Mouse (Mus musculus) kidney, adult 2 months (tissue): ENCODE measurements around the gene Ring1. TPM values are rescaled to one million over a fixed set of nuclear protein-coding genes. Genes with fewer than 3 reads are reported as not detected.
"Not testable (repeated sequence)": the region's sequence is repeated elsewhere in the genome, so short reads cannot be mapped to it uniquely, and the experiment has no call there.

Experiments
- DNase-seq: peaks from one replicate; pipeline ENCODE4 v3.0.0; 2021
- H3K27ac ChIP-seq: fragments of 200-500 bp; 2 replicates; pipeline ENCODE4 v1.5.1; 2012; ENCODE audit warnings: low read depth, low read length, control low read depth, inconsistent platforms; ENCODE audit not compliant: insufficient read depth
- H3K27me3 ChIP-seq: fragments of 200-500 bp; replicated peaks from 2 replicates; pipeline ENCODE4 v1.6.1; 2012; ENCODE audit warnings: mild to moderate bottlenecking, moderate library complexity, low read length, inconsistent platforms; ENCODE audit not compliant: control insufficient read depth, insufficient read depth
- H3K36me3 ChIP-seq: fragments of 200-500 bp; 2 replicates; pipeline ENCODE4 v1.6.1; 2012; ENCODE audit warnings: mild to moderate bottlenecking, moderate library complexity, low read length, inconsistent platforms; ENCODE audit not compliant: control insufficient read depth, insufficient read depth
- H3K4me1 ChIP-seq: fragments of 200-500 bp; 2 replicates; pipeline ENCODE4 v1.6.1; 2011; ENCODE audit warnings: low read length; ENCODE audit not compliant: control insufficient read depth, insufficient read depth
- H3K4me3 ChIP-seq: fragments of 200-500 bp; 2 replicates; pipeline ENCODE4 v1.5.1; 2011; ENCODE audit warnings: mild to moderate bottlenecking, low read depth, low read length, control low read depth; ENCODE audit not compliant: insufficient read depth
- CTCF ChIP-seq: fragments of 200-500 bp; conservative IDR thresholded peaks from 2 replicates; pipeline ENCODE4 v1.5.1; 2011; ENCODE audit warnings: low read depth, mild to moderate bottlenecking, control low read depth, low read length, moderate library complexity, mixed read lengths; ENCODE audit not compliant: insufficient read depth, insufficient read length
- POLR2A ChIP-seq: fragments of 200-500 bp; IDR thresholded peaks from one replicate; pipeline ENCODE4 v1.6.1; 2011; ENCODE audit warnings: low read depth, low read length, control low read depth
- WGBS: fragments of 180-500 bp; shearing (Covaris S2); methylation state at CpG from one replicate; pipeline ENCODE4 v1.1.7; 2018; 5-methylcytosine and 5-hydroxymethylcytosine counted together
- polyA plus RNA-seq: library from polyadenylated mRNA; depleted of rRNA; stranded (reverse); fragments of >200 nt; gene quantifications from 2 replicates; pipeline ENCODE4 v1.2.3, GENCODE M21; 2012

The Ring1 gene
- polyA plus RNA-seq, 1 experiment = 30.4 TPM

DNA sequence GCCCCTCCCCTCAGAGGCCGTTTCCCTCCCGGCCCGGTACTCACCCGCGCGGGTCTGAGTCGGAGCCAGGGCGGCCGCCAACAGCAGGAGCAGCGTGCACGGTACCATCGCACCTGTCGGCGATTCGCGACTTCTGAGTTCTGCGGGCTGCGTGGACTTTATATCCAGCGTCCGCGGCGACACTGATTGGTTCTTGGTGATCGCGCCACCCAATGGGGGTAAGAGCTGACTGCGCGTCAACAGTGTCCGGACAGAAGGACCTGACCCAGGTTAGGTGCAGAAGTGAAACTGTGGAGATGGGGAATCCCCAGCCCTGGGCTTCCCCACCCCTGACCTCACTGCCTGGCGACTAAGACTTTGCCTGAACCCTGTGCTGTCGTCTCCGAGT lies 24.3 kb downstream of the Ring1 start, which contains the start of gene H2-K1:
Gene H2-K1, minus strand, starts transcription at position 198 of the 388 bp plus-strand sequence.
- DNase-seq = peak; percentile 97
- Histone ChIP-seq H3K4me3 (peak within 1 kb of the TSS; percentile 72), H3K36me3 (no peaks in the 10 kb centered on the region), H3K27ac (peak within 1 kb of the TSS; percentile 39), H3K4me1 (no peaks in the 10 kb centered on the region), H3K27me3 (no peaks in the 10 kb centered on the region)
- WGBS = under 1% methylated on average over 30 of the region's 30 CpGs
- peak; percentile 98 for TF ChIP-seq POLR2A
- no peak for TF ChIP-seq CTCF

DNA sequence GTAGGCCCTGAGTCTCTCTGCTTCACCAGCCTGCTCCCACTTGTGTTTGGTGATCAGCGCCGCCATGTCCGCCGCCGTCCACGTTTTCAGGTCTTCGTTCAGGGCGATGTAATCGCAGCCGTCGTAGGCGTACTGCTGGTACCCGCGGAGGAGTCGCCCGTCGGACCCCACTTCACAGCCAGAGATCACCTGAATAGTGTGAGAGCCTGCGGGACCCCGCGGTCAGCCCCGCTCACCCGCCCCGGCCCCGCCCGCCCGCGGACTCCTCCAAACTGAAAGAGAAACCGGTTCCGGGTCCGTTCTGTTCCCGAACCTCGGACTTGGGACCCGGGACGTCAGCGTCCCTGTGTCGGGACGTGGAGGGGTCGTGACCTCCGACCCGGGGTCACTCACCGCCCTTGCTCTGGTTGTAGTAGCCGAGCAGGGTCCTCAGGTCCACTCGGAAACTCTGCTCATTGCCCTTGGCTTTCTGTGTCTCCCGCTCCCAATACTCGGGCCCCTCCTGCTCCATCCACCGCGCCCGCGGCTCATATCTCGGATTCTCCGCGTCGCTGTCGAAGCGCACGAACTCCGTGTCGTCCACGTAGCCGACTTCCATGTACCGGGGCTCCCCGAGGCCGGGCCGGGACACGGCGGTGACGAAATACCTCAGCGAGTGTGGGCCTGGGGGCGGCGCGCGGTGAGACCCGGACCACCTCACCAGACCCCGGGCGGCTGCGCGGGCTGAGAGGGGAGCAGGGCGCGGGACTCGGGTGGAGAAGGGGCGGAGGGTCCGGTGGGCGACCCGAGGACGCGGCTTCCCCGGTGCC lies 24.9 kb downstream of the Ring1 start:
- TF ChIP-seq CTCF = no peak
- TF ChIP-seq POLR2A = no peak
- Histone ChIP-seq H3K27ac (peak overlapping the region; percentile 6), H3K4me3 (peak overlapping the region; percentile 72), H3K27me3 (no peaks in the 10 kb centered on the region), H3K36me3 (no peaks in the 10 kb centered on the region), H3K4me1 (no peaks in the 10 kb centered on the region)
- DNase-seq = peak; percentile 59
- WGBS = 2% methylated on average over 87 of the region's 87 CpGs

DNA sequence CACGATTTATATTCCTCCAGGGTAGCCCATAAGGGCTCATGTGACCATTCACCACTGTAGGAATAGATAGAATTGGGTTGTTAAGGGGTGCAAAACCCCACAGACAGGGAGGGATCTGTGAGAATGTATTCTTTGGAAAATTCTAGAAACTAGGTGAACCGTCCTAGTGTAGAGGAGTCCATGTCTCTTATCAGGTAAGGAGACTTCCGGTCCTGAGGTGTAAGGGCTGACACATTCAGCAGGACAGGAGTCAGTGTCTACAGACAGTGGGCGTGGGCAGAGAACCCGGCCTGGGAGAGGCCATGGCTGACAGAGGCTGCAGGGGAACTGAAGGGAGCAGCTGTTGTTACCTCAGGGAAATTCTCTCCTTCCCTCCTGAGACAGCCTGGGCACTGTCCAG lies 25.8 kb downstream of the Ring1 start:
- WGBS = 66% methylated on average over 5 of the region's 5 CpGs
- H3K27ac ChIP-seq = not testable (repeated sequence)

DNA sequence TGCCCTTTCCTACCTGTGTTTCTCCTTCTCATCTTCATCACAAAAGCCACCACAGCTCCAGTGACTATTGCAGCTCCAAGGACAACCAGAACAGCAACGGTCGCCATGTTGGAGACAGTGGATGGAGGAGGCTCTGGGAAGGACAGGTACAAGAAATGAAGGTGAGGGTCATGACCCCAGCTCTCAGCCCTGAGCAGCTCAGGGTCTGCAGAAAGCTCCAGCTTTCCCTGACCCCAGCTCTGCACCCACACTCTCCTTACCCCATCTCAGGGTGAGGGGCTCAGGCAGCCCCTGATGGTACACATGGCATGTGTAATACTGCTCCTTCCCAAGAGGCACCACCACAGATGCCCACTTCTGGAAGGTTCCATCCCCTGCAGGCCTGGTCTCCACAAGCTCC lies 27.5 kb downstream of the Ring1 start:
- not testable (repeated sequence) for DNase-seq, H3K36me3 ChIP-seq, H3K4me3 ChIP-seq, H3K27me3 ChIP-seq, H3K27ac ChIP-seq, H3K4me1 ChIP-seq
- 94% methylated on average over 2 of the region's 2 CpGs for WGBS

More for the DNA sequence above, 25.8 kb downstream of the Ring1 start:
- not testable (repeated sequence) for H3K27me3 ChIP-seq, DNase-seq, H3K36me3 ChIP-seq, H3K4me1 ChIP-seq
- peak overlapping the region; percentile 5; the same call in 1 of the 2 replicates for H3K4me3 ChIP-seq

DNA sequence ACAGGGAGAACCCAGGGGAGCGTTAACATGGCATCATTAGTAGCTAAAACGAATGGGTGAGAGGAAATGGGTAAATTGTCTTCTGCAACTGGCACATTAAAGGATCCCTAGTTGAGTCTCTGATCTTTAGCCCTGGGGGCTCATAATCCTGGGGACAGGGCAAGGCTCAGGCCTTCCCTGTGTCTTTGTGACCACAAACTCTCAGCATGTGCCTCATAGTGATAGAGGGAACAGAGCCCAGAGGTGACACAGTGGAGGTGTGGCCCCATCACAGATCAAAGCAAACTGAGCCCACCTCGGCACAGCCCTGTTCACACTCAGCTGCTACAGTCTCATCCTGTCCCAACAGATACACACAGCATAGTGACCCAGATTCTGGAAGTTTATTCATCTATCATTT lies 28.8 kb downstream of the Ring1 start:
- DNase-seq = no peak
- 60% methylated on average over 3 of the region's 3 CpGs for WGBS
- TF ChIP-seq POLR2A = no peak
- TF ChIP-seq CTCF = no peak
- Histone ChIP-seq H3K27me3 (no peaks in the 10 kb centered on the region), H3K4me1 (no peaks in the 10 kb centered on the region), H3K36me3 (no peaks in the 10 kb centered on the region), H3K27ac (no peak overlapping the region), H3K4me3 (no peak overlapping the region)

DNA sequence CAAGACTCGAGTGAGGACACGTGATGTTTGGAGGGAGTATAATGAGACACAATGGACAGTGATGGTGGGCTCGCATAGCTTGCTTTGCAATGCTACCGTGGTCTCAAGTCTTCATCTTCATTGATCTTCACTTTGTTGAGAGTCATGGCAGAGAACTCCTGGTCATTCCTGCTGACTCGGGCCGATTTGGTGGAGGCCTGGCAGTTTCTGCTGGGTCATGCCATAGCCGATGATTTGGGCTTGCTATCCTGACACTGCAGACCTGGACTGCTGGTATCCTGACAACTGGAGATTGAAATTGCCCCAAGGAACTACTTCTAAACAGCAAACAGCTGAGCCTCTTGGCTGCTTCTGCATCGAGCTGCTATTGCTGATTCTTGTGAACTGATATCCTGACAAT lies 29.5 kb downstream of the Ring1 start:
- no peaks in the 10 kb centered on the region for H3K27me3 ChIP-seq
- TF ChIP-seq CTCF = no peak
- no peak for TF ChIP-seq POLR2A
- no peak for DNase-seq
- H3K4me1 ChIP-seq = no peaks in the 10 kb centered on the region
- no peaks in the 10 kb centered on the region for H3K36me3 ChIP-seq
- WGBS = 95% methylated on average over 8 of the region's 8 CpGs
- no peak overlapping the region for H3K27ac ChIP-seq
- H3K4me3 ChIP-seq = no peak overlapping the region

DNA sequence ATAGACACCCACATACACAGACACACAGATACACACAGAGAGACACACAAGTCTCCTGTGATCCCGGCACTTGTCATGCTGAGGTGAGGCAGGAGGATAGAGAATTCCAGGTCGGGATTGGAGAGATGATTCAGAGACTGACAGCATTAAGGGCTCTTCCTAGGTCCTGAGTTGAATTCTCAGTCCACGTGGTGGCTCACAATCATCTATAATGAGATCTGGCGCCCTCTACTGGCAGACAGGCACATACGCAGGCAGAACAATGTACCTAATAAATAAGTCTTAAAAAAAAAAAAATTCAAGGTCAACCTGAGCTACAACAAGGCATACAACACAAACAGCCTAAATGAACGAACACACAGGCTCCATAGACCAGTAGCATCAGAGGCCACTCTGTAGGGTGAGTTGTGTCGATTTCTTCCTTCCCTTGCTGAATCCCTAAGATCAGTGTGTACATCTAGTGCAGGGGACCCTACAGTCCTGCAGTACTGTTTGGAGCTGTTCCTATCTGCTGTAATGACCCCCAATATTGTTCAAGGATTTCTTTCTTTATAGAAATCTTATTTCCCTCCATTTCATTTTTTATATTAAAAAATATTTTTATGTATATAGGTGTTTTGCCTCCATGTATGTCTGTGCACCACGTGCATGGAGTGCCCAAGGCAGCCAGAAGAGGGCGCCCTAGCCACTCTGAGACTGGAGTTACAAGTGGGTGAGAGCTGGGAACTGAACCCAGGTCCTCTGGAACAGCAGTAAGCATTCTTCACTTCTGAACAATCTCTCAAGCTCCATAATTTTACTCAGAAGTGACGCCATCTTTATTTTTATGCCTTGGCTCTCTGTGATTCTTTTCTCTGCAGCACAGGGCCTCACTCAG lies 32.5 kb downstream of the Ring1 start:
- Histone ChIP-seq H3K4me1 (no peaks in the 10 kb centered on the region), H3K27ac (no peak overlapping the region), H3K27me3 (no peaks in the 10 kb centered on the region), H3K36me3 (no peaks in the 10 kb centered on the region), H3K4me3 (no peak overlapping the region)
- DNase-seq = peak; percentile 73
- WGBS = 31% methylated on average over 10 of the region's 10 CpGs
- TF ChIP-seq POLR2A (no peak), CTCF (peak; percentile 82)
